Mouse (Mus musculus) CH12.LX (cell line): Measurements from ENCODE around the gene Zdhhc18.

ENCODE experiments used
- CTCF ChIP-seq, 2 experiments: IDR thresholded peaks in 1 of 2; conservative IDR thresholded peaks in 1 of 2; 2 replicates each; pipeline ENCODE4 v1.5.1; 2011 to 2012; ENCODE audit warnings: low read depth in 2 of 2, low read length in 2 of 2, improper control_type of control experiment in 1 of 2, inconsistent platforms in 1 of 2, mild to moderate bottlenecking in 1 of 2, moderate library complexity in 1 of 2
- E2F4 ChIP-seq: IDR thresholded peaks from 2 replicates; pipeline ENCODE4 v1.6.1; 2011; ENCODE audit warnings: low read depth, low read length, improper control_type of control experiment; ENCODE audit not compliant: insufficient replicate concordance
- EP300 ChIP-seq: IDR thresholded peaks from 2 replicates; pipeline ENCODE4 v1.6.1; 2011; ENCODE audit warnings: low read length, improper control_type of control experiment
- GABPA ChIP-seq: IDR thresholded peaks from 2 replicates; pipeline ENCODE4 v1.6.1; 2012; ENCODE audit warnings: low read depth, low read length, improper control_type of control experiment, inconsistent platforms; ENCODE audit not compliant: insufficient replicate concordance
- MAFK ChIP-seq: IDR thresholded peaks from 2 replicates; pipeline ENCODE4 v1.6.1; 2011; ENCODE audit warnings: low read length, improper control_type of control experiment; ENCODE audit not compliant: insufficient replicate concordance
- NRF1 ChIP-seq: IDR thresholded peaks from 2 replicates; pipeline ENCODE4 v1.6.1; 2014; ENCODE audit warnings: low read depth, mild to moderate bottlenecking, inconsistent platforms, low read length, improper control_type of control experiment, moderate library complexity
- POLR2A ChIP-seq: IDR thresholded peaks from 2 replicates; pipeline ENCODE4 v1.6.1; 2011; ENCODE audit warnings: low read depth, mild to moderate bottlenecking, improper control_type of control experiment, low read length
- USF2 ChIP-seq: conservative IDR thresholded peaks from 2 replicates; pipeline ENCODE4 v1.6.1; 2011; ENCODE audit warnings: low read depth, low read length, improper control_type of control experiment
- ZMIZ1 ChIP-seq: IDR thresholded peaks from 2 replicates; pipeline ENCODE4 v1.6.1; 2012; ENCODE audit warnings: low read depth, mild to moderate bottlenecking, inconsistent platforms, low read length, improper control_type of control experiment

DNA sequence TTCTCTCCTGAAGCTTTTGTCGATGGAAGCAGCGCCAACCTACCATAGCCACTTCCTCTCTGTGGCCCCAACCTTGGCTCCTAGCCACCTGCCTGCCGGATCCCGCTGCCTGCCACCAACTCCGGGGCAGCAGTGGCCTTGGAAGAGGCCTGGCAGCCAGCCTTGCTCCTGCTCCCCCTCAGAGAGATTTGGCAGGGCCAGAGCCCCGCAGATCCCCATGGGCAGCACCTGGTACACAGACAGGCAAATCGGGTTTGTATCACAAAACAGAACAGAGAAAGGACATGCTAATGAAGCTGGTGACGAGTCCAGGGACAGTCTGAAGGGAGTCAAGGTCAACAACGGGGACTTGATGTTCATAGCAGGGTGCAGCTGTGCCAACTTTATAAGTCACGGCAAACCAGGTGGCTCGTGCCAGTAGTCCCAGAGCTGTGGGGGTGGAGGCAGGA, 86.8 kb downstream of the Zdhhc18 start:
- no peak for TF ChIP-seq NRF1
- TF ChIP-seq E2F4, result no peak
- TF ChIP-seq EP300, result no peak
- no peak for TF ChIP-seq CTCF (conservative IDR thresholded peaks at IDR 0.05 in 1 of 2, IDR thresholded peaks at IDR 0.05 in 1 of 2; ENCODE audit: low read depth in 2 of 2, low read length in 2 of 2)
- no peak for TF ChIP-seq POLR2A
- no peak for TF ChIP-seq ZMIZ1
- no peak for TF ChIP-seq USF2
- TF ChIP-seq GABPA, result no peak
- TF ChIP-seq MAFK, result no peak
